Mouse (Mus musculus): ENCODE results near the gene F11r.

The F11r gene

GRCm38 (mm10) chr1:171439072-171439471 is 1.7 kb downstream of the F11r start:
- peak; percentile 49 for DNase-seq

- DNase-seq: peak; percentile 90
Observed at GRCm38 (mm10) chr1:171440025-171440725, 2.8 kb downstream of the F11r start.

GRCm38 (mm10) chr1:171441466-171442412 is 4.4 kb downstream of the F11r start:
- DNase-seq: peak; percentile 47

DNA sequence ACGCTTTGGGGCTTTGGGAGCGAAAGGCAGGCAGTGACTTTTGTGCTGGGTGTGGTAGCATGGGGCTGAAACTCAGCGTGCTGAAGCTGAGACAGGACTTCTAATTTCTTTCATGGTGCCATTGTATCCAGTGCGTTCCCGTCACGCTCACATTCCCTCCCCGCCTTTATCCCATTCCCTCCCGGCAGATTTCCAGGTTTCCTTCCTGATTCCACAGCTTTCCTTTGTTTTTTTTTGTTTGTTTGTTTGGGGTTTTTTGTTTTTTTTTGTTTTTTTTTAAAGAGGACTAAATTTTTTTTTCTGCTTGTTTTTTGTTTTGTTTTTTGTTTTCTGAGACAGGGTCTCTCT is 5.1 kb downstream of the F11r start:
- DNase-seq: peak; percentile 43

DNA sequence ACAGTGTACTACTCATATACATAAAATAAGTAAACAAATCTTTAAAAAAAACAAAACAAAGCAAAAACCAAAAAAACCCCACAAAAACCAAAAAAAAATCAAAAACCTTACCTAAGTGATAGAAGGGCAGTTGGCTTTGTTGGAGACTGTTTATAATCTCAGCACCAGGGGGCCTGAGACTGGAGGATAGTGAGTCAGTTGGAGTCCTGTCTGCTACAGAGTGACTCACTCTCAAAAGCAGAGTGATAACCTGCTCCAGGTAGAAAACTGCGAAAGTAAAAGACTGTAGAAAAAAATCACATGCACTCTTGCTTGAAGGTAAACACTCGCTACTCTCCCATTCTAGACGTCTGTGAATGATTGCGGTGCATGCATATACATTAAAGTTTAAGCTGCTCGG is 7.7 kb downstream of the F11r start:
- no peak for DNase-seq

- DNase-seq: no peak
Observed at GRCm38 (mm10) chr1:171446854-171447253, 9.5 kb downstream of the F11r start.

DNA sequence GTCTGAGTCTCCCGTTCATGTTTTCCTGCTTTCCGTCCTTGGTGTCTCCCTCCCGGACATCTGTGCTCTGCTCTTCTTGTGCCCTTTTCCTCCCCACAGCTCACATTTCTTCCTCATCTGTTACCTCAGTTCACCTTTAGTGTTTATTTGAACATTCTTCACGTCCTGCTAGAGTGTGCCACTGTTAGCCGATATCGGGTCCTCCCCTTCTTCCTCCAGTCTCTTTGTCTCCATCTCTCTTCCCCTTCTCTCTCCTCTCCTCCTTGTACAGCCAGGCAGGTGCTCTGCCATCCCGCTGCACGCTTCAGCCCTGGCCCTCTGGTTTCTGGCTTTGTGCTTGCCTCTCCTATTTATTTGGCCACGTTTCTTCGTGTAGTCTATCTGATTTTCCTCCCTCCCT is 10.4 kb downstream of the F11r start:
- no peak for DNase-seq

DNA sequence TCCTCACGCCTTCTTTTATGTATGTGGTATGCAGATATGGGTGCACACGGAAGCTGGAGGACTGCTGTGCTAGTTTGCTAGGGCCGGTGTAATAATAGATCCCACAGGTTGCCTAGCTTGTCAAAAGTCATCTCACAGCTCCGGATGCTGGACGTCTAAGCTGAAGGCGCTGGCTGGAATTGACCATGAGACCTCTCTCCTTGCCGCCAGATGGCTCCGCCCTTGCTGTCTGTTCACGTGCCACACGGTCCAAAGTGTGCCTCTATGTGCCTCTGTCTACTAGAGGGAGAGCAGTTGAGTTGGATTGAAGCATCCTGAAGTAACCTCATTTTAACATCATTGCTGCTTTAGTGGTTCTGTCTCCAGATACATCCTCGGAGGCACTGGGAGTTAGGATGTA is 12.7 kb downstream of the F11r start:
- peak; percentile 41 for DNase-seq

GRCm38 (mm10) chr1:171451001-171451400 is 13.7 kb downstream of the F11r start:
- DNase-seq: no peak

DNA sequence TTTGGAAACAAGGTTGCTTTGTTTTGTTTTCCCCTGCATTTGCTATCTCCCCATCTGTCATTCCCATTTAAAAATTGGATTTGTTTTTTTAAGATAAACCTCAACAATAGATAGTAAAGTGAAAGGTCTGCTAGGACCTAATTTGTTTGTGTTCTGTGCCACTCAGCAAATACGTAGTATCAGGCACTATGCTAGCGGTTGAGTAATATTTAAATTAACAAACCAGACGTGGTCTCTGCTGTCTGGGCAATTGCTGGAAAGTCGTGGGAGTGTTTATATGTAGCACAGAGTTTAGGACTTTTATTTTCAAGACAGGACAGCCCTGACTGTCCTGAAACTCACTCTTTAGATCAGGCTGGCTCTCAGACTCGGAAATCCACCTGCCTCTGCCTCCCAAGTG is 15.2 kb downstream of the F11r start:
- no peak for DNase-seq

- no peak for DNase-seq
Observed at GRCm38 (mm10) chr1:171452923-171453322, 15.6 kb downstream of the F11r start.

- DNase-seq: no peak
Observed at GRCm38 (mm10) chr1:171454926-171455325, 17.6 kb downstream of the F11r start.

DNA sequence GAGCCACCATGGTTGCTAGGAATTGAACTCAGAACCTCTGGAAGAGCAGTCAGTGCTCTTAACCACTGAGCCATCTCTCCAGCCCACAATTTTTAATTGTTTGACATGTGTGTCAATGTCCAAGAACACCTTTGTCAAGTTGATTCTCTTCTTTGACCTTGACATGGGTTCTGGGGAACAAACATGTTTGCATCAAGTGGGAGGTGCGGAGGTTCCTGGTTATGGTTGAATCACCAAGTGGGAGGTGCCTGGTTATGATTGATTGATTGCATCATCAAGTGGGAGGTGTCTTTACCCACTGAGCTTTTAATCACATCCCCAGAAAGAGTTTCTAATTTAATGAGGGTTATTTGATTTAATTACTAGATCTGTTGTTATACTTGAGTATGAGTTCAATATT is 20.2 kb downstream of the F11r start:
- DNase-seq: no peak

DNA sequence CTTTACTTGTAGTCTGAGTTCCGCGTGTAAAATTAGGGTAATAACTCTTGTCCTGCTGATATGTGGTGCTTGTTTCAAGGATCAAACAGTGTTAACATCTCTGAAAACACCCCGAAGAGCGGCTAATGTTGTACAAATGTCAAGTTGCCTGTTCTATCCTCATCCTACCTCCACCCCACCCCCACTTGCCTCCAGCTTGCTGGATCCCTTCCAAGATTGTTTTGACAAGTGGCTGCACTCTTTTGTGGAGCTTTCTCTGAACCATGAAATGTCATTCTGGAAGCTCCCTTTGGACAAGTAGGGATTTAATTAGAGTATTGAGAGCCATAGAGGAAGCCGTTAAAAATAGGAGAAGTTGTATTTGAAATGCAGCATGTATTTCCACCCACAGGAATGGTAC is 22.5 kb downstream of the F11r start:
- DNase-seq: peak; percentile 46

GRCm38 (mm10) chr1:171460551-171461503 is 23.5 kb downstream of the F11r start:
- no peak for DNase-seq

GRCm38 (mm10) chr1:171463133-171463532 is 25.8 kb downstream of the F11r start:
- DNase-seq: no peak

DNA sequence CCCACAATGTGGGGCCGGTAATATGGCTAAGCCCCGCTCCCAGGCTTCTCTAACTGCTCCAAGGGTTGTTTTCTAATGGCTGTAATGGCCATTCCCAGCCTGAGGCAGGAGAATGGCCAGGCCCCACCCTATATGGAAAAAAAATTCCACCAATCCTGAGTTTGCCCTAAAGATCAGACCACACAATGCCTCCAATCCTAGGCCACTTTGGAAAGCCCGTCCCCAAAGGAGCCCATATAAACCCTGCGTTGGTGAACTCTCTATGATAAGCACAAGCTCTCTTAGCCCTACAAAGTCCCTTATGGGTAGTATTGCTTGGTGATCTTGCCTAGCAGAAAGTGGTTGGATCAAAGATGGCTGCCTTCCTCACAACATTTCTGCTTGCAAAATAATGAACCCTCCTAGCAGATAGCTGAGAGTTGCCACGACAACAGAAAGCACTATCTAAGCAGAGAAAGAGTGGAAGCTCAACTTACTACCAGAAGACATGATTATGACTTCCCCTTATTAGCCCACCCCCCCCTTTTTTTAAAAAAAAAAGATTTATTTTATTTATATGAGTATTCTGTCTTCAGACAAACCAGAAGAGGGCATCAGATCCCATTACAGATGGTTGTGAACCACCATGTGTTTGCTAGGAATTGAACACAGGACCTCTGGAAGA is 28.5 kb downstream of the F11r start:
- no peak for DNase-seq

DNA sequence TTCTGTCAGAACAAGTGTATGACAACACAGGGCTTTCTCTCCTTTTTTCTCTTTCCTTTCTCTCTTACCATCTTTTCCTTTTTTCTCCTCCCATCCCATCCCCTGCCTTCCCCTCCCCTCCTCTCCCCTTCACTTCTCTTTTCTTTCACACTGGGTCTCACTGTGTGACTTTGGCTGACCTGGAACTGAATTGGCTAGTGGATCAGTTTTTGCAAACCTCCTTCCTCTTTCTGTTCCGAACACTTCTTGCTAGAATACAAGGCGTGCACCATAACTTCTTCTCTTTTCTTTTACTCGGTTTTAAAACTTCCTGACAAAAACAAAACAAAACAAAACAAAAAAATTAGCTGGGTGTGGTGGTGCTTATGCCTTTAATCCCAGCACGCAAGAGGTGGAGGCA is 29.2 kb downstream of the F11r start:
- DNase-seq: no peak

- no peak for DNase-seq
Observed at GRCm38 (mm10) chr1:171469678-171470077, 32.3 kb downstream of the F11r start.

- peak; percentile 69 for DNase-seq
Observed at GRCm38 (mm10) chr1:171470371-171470871, 33.1 kb downstream of the F11r start.

GRCm38 (mm10) chr1:171470896-171471295 is 33.6 kb downstream of the F11r start:
- no peak for DNase-seq

DNA sequence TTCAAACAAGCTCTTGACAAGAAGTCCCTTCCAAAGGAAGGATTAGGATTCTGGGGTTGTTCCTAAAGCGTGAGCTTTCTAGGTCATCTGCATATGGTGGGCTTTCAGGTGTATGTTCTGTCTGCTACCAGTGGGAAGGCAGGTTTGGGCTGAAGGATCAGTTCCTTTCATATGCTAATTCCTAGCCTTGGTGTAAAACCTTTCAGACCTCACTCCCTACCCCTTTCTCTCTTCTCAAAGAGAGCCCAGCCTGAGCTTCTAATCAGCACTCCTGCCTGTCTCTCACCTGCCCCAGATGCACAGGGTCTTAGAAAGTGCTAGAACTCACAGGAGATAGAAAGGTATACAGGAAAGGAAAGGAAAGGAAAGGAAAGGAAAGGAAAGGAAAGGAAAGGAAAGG is 34.1 kb downstream of the F11r start:
- no peak for DNase-seq

All from kidney, adult 9 months (tissue).